Mouse (Mus musculus) liver (tissue): ENCODE results near the gene Adh4.
"Not testable (repeated sequence)": the region's sequence is repeated elsewhere in the genome, so short reads cannot be mapped to it uniquely, and the experiment has no call there.

Experiments
- DNase-seq: peaks from one replicate; pipeline ENCODE4 v3.0.0-alpha.2; 2020; ENCODE audit warnings: mixed read lengths

Gene Adh4

DNA sequence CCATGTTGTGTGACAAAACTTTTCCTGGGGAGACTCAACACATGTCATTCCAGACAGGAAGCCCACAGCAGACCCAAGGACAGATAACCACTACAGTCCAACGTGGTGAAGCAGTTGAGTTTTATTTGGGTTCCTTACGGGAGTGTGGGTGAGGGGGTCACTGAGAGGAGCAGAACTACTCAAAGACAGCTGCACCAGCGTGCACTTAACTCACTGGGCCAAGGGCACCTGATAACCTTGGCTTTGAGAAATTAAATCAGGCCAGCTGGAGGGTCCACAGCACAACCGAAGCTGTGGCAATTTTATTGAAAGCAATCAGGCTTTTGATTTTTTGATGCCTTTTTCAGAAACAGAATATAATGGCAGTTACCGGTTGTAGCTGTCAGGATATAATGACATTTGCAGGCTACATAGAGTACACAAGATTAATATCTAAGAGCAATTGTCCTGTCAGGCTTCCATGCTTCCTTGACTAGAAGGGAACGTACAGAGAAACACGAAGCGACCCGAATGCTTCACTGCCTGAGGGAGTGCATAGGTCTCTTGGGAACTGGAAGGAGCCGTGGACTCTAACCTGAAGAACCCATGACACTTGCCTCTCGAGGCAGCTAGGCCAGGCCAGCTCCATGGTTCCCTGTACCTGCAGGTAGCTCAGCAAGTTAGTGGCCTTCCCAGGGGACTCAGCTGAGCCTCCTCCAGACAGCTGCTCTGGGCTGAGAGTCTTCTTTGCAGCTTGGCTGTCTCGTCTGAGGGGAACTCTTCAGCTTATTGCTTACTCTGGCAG lies 33.0 kb downstream of the Adh4 start:
- DNase-seq: no peak

GRCm38 (mm10) chr3:138452169-138452568 lies 36.9 kb downstream of the Adh4 start:
- no peak for DNase-seq

GRCm38 (mm10) chr3:138454234-138454633 lies 39.0 kb downstream of the Adh4 start:
- no peak for DNase-seq

GRCm38 (mm10) chr3:138454711-138455435 lies 39.6 kb downstream of the Adh4 start:
- no peak for DNase-seq

DNA sequence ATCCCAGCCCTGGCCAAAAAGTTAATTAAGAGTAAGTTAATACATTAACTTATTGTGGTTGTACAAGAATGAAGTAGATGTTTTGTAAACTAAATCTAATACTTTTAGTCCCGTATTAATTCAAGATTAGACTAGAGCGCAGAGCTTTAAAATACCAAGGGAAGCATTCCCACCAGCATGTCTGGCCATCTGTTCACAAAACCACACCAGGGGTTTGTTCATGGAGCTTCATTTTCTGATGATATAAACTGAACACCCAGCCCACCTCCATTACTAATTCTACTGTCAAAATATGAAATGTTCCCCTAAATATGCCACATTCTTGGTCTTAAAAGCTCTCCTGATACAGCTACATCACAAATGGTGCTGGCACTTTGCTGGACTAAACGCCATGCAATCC lies 43.2 kb downstream of the Adh4 start:
- DNase-seq: no peak

- no peak for DNase-seq
Measured at GRCm38 (mm10) chr3:138460260-138460659, 45.0 kb downstream of the Adh4 start.

- DNase-seq: no peak
Measured at GRCm38 (mm10) chr3:138461832-138462231, 46.6 kb downstream of the Adh4 start.

DNA sequence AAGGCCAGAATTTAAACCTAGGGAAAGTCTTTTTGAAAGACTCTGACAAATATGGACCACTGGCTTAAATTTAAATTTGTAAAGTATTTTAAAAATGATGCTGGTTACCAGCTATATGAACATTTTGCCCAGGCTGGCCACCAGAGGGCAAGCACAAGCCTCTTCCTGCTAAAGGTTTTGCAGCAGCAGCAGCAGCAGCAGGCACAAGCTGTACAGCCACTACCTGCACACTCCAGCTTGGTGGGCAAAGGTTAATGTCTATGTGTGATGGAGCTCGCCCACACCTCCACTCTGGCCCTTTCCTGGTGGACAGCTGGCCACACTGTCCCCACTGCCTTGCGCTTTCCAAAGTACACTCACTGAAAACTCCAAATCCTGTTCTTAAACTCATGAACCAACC lies 47.9 kb downstream of the Adh4 start:
- peak; percentile 57 for DNase-seq

- DNase-seq: no peak
Measured at GRCm38 (mm10) chr3:138463807-138464206, 48.5 kb downstream of the Adh4 start.

DNA sequence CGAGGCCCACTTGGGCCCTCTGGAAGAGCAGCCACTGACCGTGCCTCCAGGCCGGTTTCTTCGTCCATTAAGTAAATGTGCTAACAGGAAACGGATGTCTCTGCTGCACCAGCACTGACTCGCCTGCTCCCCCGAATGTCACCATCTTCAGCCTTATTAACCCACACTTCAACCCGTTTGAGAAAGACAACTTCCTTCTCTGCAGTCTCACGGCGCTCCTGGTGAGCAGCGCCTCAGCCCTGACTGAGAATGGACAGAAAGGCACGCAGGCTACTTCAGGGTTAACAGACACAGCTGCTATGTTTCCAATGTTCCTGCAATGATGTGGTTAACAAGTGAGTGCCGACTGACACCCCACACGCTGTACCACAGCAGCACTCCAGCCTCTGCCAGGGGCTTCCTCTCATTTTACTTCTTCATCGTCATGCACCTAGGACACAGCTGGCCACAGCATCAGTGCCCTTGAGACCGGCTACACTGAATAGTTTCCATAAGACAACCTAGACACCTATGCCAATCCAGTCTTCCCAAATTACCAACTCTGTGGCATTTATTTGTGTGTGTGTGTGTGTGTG lies 49.4 kb downstream of the Adh4 start:
- DNase-seq: no peak

DNA sequence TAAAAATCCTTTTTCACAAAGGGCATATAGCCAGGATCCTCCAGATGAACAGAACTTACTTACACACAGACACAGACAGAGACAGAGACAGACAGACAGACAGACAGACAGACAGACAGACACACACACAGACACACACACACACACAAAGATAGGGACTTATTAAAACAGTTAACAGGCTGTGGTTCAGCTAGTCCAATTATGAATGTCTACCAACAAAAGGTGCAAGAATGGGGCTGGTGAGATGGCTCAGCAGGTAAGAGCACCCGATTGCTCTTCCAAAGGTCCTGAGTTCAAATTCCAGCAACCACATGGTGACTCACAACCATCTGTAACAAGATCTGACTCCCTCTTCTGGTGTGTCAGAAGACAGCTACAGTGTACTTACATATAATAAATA lies 51.4 kb downstream of the Adh4 start:
- DNase-seq: not testable (repeated sequence)

- DNase-seq: no peak
Measured at GRCm38 (mm10) chr3:138471066-138471465, 55.8 kb downstream of the Adh4 start.

GRCm38 (mm10) chr3:138479489-138479888 lies 64.2 kb downstream of the Adh4 start:
- DNase-seq: no peak
